Mouse (Mus musculus) granulocyte monocyte progenitor cell, adult 5-6 weeks (primary cell): ENCODE data around the gene Rab11fip5. TPM values are rescaled to one million over a fixed set of nuclear protein-coding genes. Genes with fewer than 3 reads are reported as not detected.
A peak's percentile ranks its signal among the peaks of the same experiment; 100 is the strongest.

Source experiments
- ATAC-seq: replicated peaks from 2 replicates; pipeline ENCODE4 v1.8.0; 2016; ENCODE audit warnings: mild to moderate bottlenecking, moderate TSS enrichment, inconsistent platforms; ENCODE audit not compliant: poor library complexity, severe bottlenecking
- total RNA-seq, 2 experiments: library from RNA; stranded (forward) in 1 of 2; stranded (reverse) in 1 of 2; fragments of 200-712, 200-1000 nt in 1 of 2; fragments of >200 nt in 1 of 2; fragmentation: Nextera tagmentation in 1 of 2; gene quantifications; 2 replicates each; pipeline ENCODE4 v1.2.3; 2014 to 2017

Rab11fip5 gene
- total RNA-seq (2014; fragmentation: Nextera tagmentation) (5.4 TPM in 2 replicates), total RNA-seq (2017) (3.2 and 3.6 TPM in 2 replicates)

- ATAC-seq: no peak
These were observed at the start of gene Rab11fip5 for GRCm38 (mm10) chr6:85373951-85374733. Gene Rab11fip5 (minus strand): TSS chr6:85374634.

- ATAC-seq: no peak
These were observed 49.5 kb upstream of the Rab11fip5 start, which contains the start of gene Noto for GRCm38 (mm10) chr6:85423836-85424379. Gene Noto (plus strand): TSS chr6:85423886.

DNA sequence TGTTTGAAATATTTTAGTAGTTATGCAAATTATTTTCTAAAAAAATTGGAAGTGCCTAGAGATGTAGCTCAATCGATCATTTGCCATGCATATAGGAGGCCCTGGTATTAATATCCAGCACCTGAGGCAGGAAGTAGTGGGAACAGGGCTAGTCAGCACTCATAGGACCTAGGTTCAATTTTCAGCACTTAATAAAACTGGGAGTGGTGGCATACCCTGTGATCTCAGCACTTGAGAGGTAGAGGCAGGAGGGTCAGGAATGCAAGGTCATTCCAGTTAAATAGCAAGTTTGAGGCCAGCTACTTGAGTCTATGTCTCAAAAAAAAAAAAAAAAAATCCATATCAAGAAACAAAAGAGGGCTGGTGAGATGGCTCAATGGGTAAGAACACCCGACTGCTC is 44.7 kb upstream of the Rab11fip5 start:
- no peak for ATAC-seq

DNA sequence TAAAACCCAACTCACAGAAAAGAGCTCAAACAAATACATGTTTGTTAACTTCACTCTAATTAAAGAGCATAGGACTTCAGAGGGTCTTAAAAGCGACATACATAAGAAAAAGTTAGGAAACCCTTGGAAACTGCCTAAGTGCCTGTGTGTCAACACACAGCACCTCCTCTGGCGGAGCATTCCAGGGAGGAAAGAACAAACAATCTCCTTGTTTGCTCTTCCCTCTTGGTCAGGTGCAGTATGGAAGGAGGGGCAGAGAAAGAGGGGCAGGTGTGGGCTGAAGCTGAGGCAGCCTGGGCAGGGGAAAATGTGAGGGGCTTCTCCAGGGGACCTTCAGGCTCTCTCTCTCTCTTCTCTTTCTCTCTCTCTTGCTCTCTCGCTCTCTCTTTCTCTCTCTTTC is 41.4 kb upstream of the Rab11fip5 start:
- ATAC-seq: no peak

GRCm38 (mm10) chr6:85410771-85411273 is 36.4 kb upstream of the Rab11fip5 start:
- peak; percentile 84 for ATAC-seq

- ATAC-seq: no peak
These were observed 34.6 kb upstream of the Rab11fip5 start for GRCm38 (mm10) chr6:85409003-85409402.

- no peak for ATAC-seq
These were observed 28.6 kb upstream of the Rab11fip5 start for GRCm38 (mm10) chr6:85403039-85403438.

- 0 out of 2 replicates have a peak, but pooled peaks have one; percentile 35 for ATAC-seq
These were observed 28.2 kb upstream of the Rab11fip5 start for GRCm38 (mm10) chr6:85402613-85403012.

- no peak for ATAC-seq
These were observed 25.3 kb upstream of the Rab11fip5 start for GRCm38 (mm10) chr6:85399715-85400114.

- ATAC-seq: peak; percentile 77
These were observed 22.7 kb upstream of the Rab11fip5 start for GRCm38 (mm10) chr6:85397165-85397564.

DNA sequence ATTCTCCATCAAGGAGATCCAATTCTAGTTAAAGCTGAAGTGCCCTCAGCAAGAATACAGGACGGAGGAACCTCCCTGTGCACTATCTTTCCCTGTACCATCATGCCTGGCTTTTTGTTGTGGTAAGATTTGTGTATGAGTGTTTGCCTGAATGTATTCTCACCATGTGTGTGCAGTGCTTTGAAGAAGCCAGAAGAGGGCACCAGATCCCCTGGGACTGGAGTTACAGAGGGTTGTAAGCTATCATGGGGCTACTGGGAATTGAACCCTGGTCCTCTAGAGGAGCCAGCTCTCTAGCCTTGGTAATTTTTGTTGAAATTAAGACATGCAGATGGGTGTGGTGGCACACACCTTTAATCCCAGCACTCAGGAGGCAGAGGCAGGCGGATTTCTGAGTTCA is 20.9 kb upstream of the Rab11fip5 start:
- no peak for ATAC-seq

GRCm38 (mm10) chr6:85391803-85392202 is 17.4 kb upstream of the Rab11fip5 start:
- peak; percentile 68 for ATAC-seq

- no peak for ATAC-seq
These were observed 14.2 kb upstream of the Rab11fip5 start for GRCm38 (mm10) chr6:85388608-85389007.

DNA sequence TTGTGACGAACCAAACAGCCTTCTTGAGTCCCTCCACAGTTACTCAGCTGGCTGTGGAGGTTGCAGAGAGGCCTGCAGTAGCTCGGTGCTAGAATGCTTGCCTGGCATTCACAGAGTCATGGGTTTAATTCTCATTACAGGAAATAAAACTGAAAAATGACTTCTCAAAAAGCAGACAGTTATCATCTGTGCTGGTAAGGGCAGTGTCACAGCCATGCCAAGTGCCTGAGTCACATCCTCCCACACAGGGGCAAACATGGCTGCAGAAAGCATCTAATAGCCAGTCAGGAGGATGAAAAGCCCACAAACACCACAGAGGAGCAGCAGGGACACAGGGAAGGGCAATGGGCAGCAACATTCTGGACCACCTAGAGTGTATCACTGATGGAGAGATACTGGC is 8.4 kb upstream of the Rab11fip5 start:
- ATAC-seq: no peak

DNA sequence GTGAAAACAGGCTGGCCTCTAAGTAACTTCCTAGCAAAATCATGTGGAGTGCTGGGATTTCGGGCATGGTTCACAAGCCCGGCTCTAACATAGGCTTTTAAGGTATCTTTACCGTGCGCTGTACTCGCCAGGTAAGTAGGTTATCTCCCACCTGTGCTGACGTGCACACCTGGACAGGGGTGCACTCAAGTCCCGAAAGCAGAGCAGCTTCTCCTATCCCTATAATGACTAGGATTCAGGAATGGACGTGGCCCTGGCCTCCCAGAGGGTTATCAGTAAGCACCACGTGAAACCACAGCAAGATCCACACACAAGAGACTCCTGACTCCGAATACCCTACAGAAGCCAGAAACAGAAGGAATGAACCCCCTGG is 7.2 kb upstream of the Rab11fip5 start:
- ATAC-seq: no peak

GRCm38 (mm10) chr6:85380901-85381647 is 6.6 kb upstream of the Rab11fip5 start:
- ATAC-seq: peak; percentile 78

- ATAC-seq: peak; percentile 95
These were observed 5.9 kb upstream of the Rab11fip5 start for GRCm38 (mm10) chr6:85380201-85380900.

GRCm38 (mm10) chr6:85378629-85379028 is 4.2 kb upstream of the Rab11fip5 start:
- no peak for ATAC-seq

DNA sequence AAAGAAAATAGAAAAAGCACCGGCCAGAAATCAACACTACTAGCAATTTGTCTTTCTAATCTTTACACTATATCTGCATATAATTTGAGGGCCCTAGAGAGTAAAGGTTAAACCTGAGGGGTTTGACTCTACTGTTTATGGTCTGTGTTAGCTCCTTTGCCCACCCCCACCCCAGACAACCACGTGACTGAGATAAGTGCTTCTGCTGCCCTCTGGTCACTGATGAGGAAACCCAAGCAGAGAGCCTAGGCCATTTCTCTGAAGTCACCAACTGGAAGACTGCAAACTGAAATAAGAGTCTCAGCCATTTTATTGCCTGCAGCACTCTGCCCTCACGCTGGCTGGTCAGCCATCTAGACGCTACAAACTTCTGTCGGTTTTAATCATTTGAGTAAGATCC is 3.4 kb upstream of the Rab11fip5 start:
- no peak for ATAC-seq

DNA sequence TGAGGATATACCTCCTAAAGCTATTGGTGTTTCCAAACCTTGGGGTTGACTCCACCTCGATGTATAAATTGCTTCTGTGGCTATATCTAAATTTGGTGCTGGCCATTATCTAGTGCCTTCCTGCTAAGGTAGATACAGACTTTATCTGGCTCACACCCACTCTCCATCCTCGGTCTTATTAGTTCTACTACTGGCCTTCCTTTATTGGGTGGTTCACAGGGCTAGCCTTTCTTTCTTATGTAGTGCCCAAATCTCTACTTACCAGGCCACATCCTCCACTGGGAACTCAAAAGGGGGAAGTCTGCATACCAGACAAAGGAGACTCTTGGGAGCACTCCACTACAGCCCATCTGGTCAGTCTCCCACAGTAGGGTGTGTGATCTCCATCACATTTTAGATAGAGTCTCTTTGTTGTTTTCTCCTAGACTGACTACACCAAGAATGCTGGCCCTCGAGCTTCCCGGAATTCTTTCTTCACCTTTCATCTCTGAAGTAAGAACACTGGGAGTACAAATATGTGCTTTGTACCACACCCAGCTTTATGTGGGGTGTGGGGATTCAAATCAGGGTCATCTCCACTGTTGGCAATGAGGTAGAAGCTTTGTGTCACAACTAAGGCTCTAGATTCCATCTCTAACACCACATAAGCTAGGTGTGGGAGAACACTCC is 2.8 kb upstream of the Rab11fip5 start:
- no peak for ATAC-seq
